Mouse (Mus musculus) embryonic facial prominence, embryonic 11.5 days (tissue): ENCODE data around the gene Clic4. TPM values are rescaled to one million over a fixed set of nuclear protein-coding genes. Genes with fewer than 3 reads are reported as not detected.
A peak's percentile ranks its signal among the peaks of the same experiment; 100 is the strongest.

Experiments used
- ATAC-seq: fragments of 200-750 bp; cut with Nextera tagmentation; replicated peaks from 2 replicates; pipeline ENCODE4 v1.8.0; 2017; ENCODE audit warnings: low read depth; ENCODE audit not compliant: insufficient number of reproducible peaks, low FRiP score, low TSS enrichment
- DNase-seq: peaks from one replicate; pipeline ENCODE4 v3.0.0-alpha.2; 2015; ENCODE audit warnings: low spot score
- H3K27ac ChIP-seq: fragments of 300-500 bp; sonication (generic); replicated peaks from 2 replicates; pipeline ENCODE4 v1.5.1; 2014; ENCODE audit warnings: mild to moderate bottlenecking, low read depth, low read length, control low read depth
- H3K27me3 ChIP-seq: fragments of 300-500 bp; sonication (generic); 2 replicates; pipeline ENCODE4 v1.6.1; 2014; ENCODE audit warnings: mild to moderate bottlenecking, low read length, moderate library complexity, mixed read lengths; ENCODE audit not compliant: control insufficient read depth, insufficient read depth
- H3K36me3 ChIP-seq: fragments of 300-500 bp; sonication (generic); replicated peaks from 2 replicates; pipeline ENCODE4 v1.6.1; 2014; ENCODE audit warnings: low read depth, mild to moderate bottlenecking, low read length, moderate library complexity, mixed read lengths; ENCODE audit not compliant: control insufficient read depth, insufficient read depth
- H3K4me1 ChIP-seq: fragments of 300-500 bp; sonication (generic); 2 replicates; pipeline ENCODE4 v1.6.1; 2014; ENCODE audit warnings: low read length, mixed read lengths; ENCODE audit not compliant: control insufficient read depth, insufficient read depth
- H3K4me2 ChIP-seq: fragments of 300-500 bp; sonication (generic); 2 replicates; pipeline ENCODE4 v1.6.1; 2014; ENCODE audit warnings: low read depth, mild to moderate bottlenecking, control low read depth, low read length, moderate library complexity
- H3K4me3 ChIP-seq: fragments of 300-500 bp; sonication (generic); 2 replicates; pipeline ENCODE4 v1.5.1; 2014; ENCODE audit warnings: low read depth, low read length, control low read depth
- H3K9ac ChIP-seq: fragments of 300-500 bp; sonication (generic); replicated peaks from 2 replicates; pipeline ENCODE4 v1.6.1; 2014; ENCODE audit warnings: mild to moderate bottlenecking, control low read depth, low read length
- H3K9me3 ChIP-seq: fragments of 300-500 bp; sonication (generic); replicated peaks from 2 replicates; pipeline ENCODE4 v1.6.1; 2016; ENCODE audit warnings: mild to moderate bottlenecking, low read length, inconsistent platforms, mixed read lengths; ENCODE audit not compliant: control insufficient read depth
- whole genome bisulfite sequencing: fragments of 180-500 bp; shearing (Covaris S2); extraction: QIAGEN DNeasy Blood & Tissue Kit; methylation state at CpG from one replicate; pipeline ENCODE4 v1.1.7; 2014; 5-methylcytosine and 5-hydroxymethylcytosine counted together
- polyA plus RNA-seq: library from polyadenylated mRNA; unstranded; fragments of >200 nt; fragmentation: Nextera tagmentation; extraction: Ambion mirVana; gene quantifications from 2 replicates; pipeline ENCODE4 v1.2.1, GENCODE M21; 2014

The Clic4 gene
- polyA plus RNA-seq, 1 experiment from 2014 or later = 156 TPM

- 83% methylated on average over 12 of the region's 12 CpGs for whole genome bisulfite sequencing
- Histone ChIP-seq H3K4me3 (no peak overlapping the region), H3K27me3 (no peaks in the 10 kb centered on the region), H3K36me3 (no peaks in the 10 kb centered on the region; the same call in 1 of the 2 replicates), H3K9ac (no peak overlapping the region), H3K4me1 (no peaks in the 10 kb centered on the region), H3K27ac (no peak overlapping the region), H3K9me3 (no peaks in the 10 kb centered on the region), H3K4me2 (no peak overlapping the region)
- ATAC-seq (no peak), DNase-seq (no peak)
Measured at GRCm38 (mm10) chr4:135221632-135222407, 50.8 kb downstream of the Clic4 start.

GRCm38 (mm10) chr4:135220641-135221040 is 52.0 kb downstream of the Clic4 start:
- no peak overlapping the region for H3K4me2 ChIP-seq
- 86% methylated on average over 3 of the region's 3 CpGs for WGBS
- no peaks in the 10 kb centered on the region for H3K9me3 ChIP-seq
- no peaks in the 10 kb centered on the region for H3K27me3 ChIP-seq
- H3K27ac ChIP-seq = no peak overlapping the region
- no peaks in the 10 kb centered on the region for H3K4me1 ChIP-seq
- no peak for ATAC-seq
- no peak overlapping the region for H3K4me3 ChIP-seq
- DNase-seq = no peak
- H3K9ac ChIP-seq = no peak overlapping the region
- no peaks in the 10 kb centered on the region; the same call in none of the 2 replicates for H3K36me3 ChIP-seq

- Histone ChIP-seq H3K4me1 (no peaks in the 10 kb centered on the region), H3K4me2 (no peak overlapping the region), H3K9ac (no peak overlapping the region), H3K27ac (no peak overlapping the region), H3K4me3 (no peak overlapping the region), H3K36me3 (no peaks in the 10 kb centered on the region; the same call in none of the 2 replicates), H3K27me3 (no peaks in the 10 kb centered on the region), H3K9me3 (no peaks in the 10 kb centered on the region)
- DNase-seq = peak; percentile 84
- ATAC-seq = no peak
- 58% methylated on average over 4 of the region's 4 CpGs for WGBS
Measured at GRCm38 (mm10) chr4:135219652-135220051, 53.0 kb downstream of the Clic4 start.

- DNase-seq (no peak), ATAC-seq (no peak)
- Histone ChIP-seq H3K4me3 (no peak overlapping the region), H3K36me3 (no peaks in the 10 kb centered on the region), H3K27me3 (peaks cover 11% of the 10 kb centered on the region), H3K9me3 (no peaks in the 10 kb centered on the region), H3K9ac (no peak overlapping the region), H3K27ac (no peak overlapping the region), H3K4me1 (peaks cover 3% of the 10 kb centered on the region; the same call in 1 of the 2 replicates), H3K4me2 (no peak overlapping the region)
- 84% methylated on average over 2 of the region's 2 CpGs for WGBS
Measured at GRCm38 (mm10) chr4:135209846-135210245, 62.8 kb downstream of the Clic4 start.

GRCm38 (mm10) chr4:135205711-135206600 is 66.7 kb downstream of the Clic4 start:
- peaks cover 20% of the 10 kb centered on the region for H3K27me3 ChIP-seq
- peak overlapping the region; percentile 82 for H3K4me2 ChIP-seq
- ATAC-seq = peak; percentile 32; the same call in 1 of the 2 replicates
- H3K4me3 ChIP-seq = peak overlapping the region; percentile 31
- no peak overlapping the region for H3K27ac ChIP-seq
- H3K4me1 ChIP-seq = peaks cover 3% of the 10 kb centered on the region; the same call in 1 of the 2 replicates
- H3K9me3 ChIP-seq = no peaks in the 10 kb centered on the region
- DNase-seq = peak; percentile 91
- H3K9ac ChIP-seq = 0 out of 2 replicates have a peak overlapping the region, but pooled peaks have one; percentile 9
- whole genome bisulfite sequencing = 2% methylated on average over 47 of the region's 47 CpGs
- no peaks in the 10 kb centered on the region for H3K36me3 ChIP-seq

- H3K4me1 ChIP-seq = peaks cover 3% of the 10 kb centered on the region; the same call in 1 of the 2 replicates
- H3K4me2 ChIP-seq = no peak overlapping the region
- H3K27me3 ChIP-seq = peaks cover 20% of the 10 kb centered on the region
- no peak overlapping the region for H3K4me3 ChIP-seq
- ATAC-seq (no peak), DNase-seq (no peak)
- no peak overlapping the region for H3K9ac ChIP-seq
- H3K27ac ChIP-seq = no peak overlapping the region
- H3K36me3 ChIP-seq = no peaks in the 10 kb centered on the region
- no peaks in the 10 kb centered on the region for H3K9me3 ChIP-seq
- 9% methylated on average over 5 of the region's 5 CpGs for WGBS
Measured at GRCm38 (mm10) chr4:135205254-135205653, 67.4 kb downstream of the Clic4 start.

GRCm38 (mm10) chr4:135204666-135205065 is 67.9 kb downstream of the Clic4 start:
- no peaks in the 10 kb centered on the region for H3K9me3 ChIP-seq
- whole genome bisulfite sequencing = 41% methylated on average over 5 of the region's 5 CpGs
- no peak for DNase-seq
- H3K4me2 ChIP-seq = no peak overlapping the region
- H3K9ac ChIP-seq = no peak overlapping the region
- H3K27me3 ChIP-seq = peaks cover 20% of the 10 kb centered on the region
- H3K27ac ChIP-seq = no peak overlapping the region
- no peak for ATAC-seq
- H3K36me3 ChIP-seq = no peaks in the 10 kb centered on the region
- no peak overlapping the region for H3K4me3 ChIP-seq
- peaks cover 3% of the 10 kb centered on the region; the same call in 1 of the 2 replicates for H3K4me1 ChIP-seq
